Mouse (Mus musculus): ENCODE measurements at regions not wholly inside any gene's neighbourhood (a gene's known extent, or its start where the extent isn't known, plus 50 kb on each side); places are given as distances from the start of the nearest gene placed in this dataset.

GRCm38 (mm10) chr16:27586307-27586706, 197.6 kb downstream of the Ccdc50 start:
- Histone ChIP-seq H3K36me3 (ENCODE audit: insufficient read depth) (no peaks in the 10 kb centered on the region), H3K4me1 (ENCODE audit: insufficient read depth) (no peaks in the 10 kb centered on the region), H3K9ac (no peak overlapping the region), H3K27ac (ENCODE audit: low read depth) (no peak overlapping the region), H3K4me3 (ENCODE audit: low read depth, low read length) (no peak overlapping the region), H3K27me3 (ENCODE audit: insufficient read depth, low read length) (no peaks in the 10 kb centered on the region), H3K9me3 (ENCODE audit: low read depth, low read length) (no peaks in the 10 kb centered on the region), H3K4me2 (no peak overlapping the region)
- no peak for TF ChIP-seq CTCF (IDR thresholded peaks at IDR 0.05; ENCODE audit: low read depth)
- 26% methylated on average over 7 of the region's 7 CpGs for WGBS
- ATAC-seq (ENCODE audit: insufficient read depth) = no peak
- peak; percentile 59 for DNase-seq

- no peak for ATAC-seq (ENCODE audit: insufficient read depth)
- no peak overlapping the region for H3K4me3 ChIP-seq (ENCODE audit: low read depth, low read length)
Measured at GRCm38 (mm10) chr16:27609366-27609765, 220.7 kb downstream of the Ccdc50 start.

GRCm38 (mm10) chr16:27641306-27641705, 252.6 kb downstream of the Ccdc50 start:
- Histone ChIP-seq H3K4me3 (ENCODE audit: low read depth, low read length) (no peak overlapping the region), H3K9ac (no peak overlapping the region), H3K9me3 (ENCODE audit: low read depth, low read length) (no peaks in the 10 kb centered on the region), H3K27me3 (ENCODE audit: insufficient read depth, low read length) (no peaks in the 10 kb centered on the region), H3K4me2 (no peak overlapping the region), H3K4me1 (ENCODE audit: insufficient read depth) (no peaks in the 10 kb centered on the region), H3K27ac (ENCODE audit: low read depth) (no peak overlapping the region), H3K36me3 (ENCODE audit: insufficient read depth) (no peaks in the 10 kb centered on the region)
- WGBS = 59% methylated on average over 2 of the region's 2 CpGs
- ATAC-seq (ENCODE audit: insufficient read depth) (no peak), DNase-seq (no peak)
- no peak for TF ChIP-seq CTCF (IDR thresholded peaks at IDR 0.05; ENCODE audit: low read depth)

More at GRCm38 (mm10) chr16:27609366-27609765, 220.7 kb downstream of the Ccdc50 start:
- Histone ChIP-seq H3K4me2 (no peak overlapping the region), H3K4me1 (ENCODE audit: insufficient read depth) (no peaks in the 10 kb centered on the region), H3K36me3 (ENCODE audit: insufficient read depth) (no peaks in the 10 kb centered on the region), H3K9ac (no peak overlapping the region), H3K27ac (ENCODE audit: low read depth) (no peak overlapping the region), H3K27me3 (ENCODE audit: insufficient read depth, low read length) (no peaks in the 10 kb centered on the region), H3K9me3 (ENCODE audit: low read depth, low read length) (no peaks in the 10 kb centered on the region)
- WGBS = 62% methylated on average over 3 of the region's 3 CpGs
- no peak for TF ChIP-seq CTCF (IDR thresholded peaks at IDR 0.05; ENCODE audit: low read depth)
- DNase-seq = no peak

- Histone ChIP-seq H3K9me3 (ENCODE audit: low read depth, low read length) (no peaks in the 10 kb centered on the region), H3K27ac (ENCODE audit: low read depth) (no peak overlapping the region), H3K36me3 (ENCODE audit: insufficient read depth) (no peaks in the 10 kb centered on the region), H3K4me1 (ENCODE audit: insufficient read depth) (no peaks in the 10 kb centered on the region), H3K4me3 (ENCODE audit: low read depth, low read length) (no peak overlapping the region), H3K4me2 (no peak overlapping the region), H3K9ac (no peak overlapping the region), H3K27me3 (ENCODE audit: insufficient read depth, low read length) (no peaks in the 10 kb centered on the region)
- ATAC-seq (ENCODE audit: insufficient read depth) (no peak), DNase-seq (no peak)
- WGBS = 57% methylated on average over 2 of the region's 2 CpGs
- no peak for TF ChIP-seq CTCF (IDR thresholded peaks at IDR 0.05; ENCODE audit: low read depth)
Measured at GRCm38 (mm10) chr16:27678275-27678674, 289.6 kb downstream of the Ccdc50 start.

- Histone ChIP-seq H3K36me3 (ENCODE audit: insufficient read depth) (no peaks in the 10 kb centered on the region), H3K4me3 (ENCODE audit: low read depth, low read length) (no peak overlapping the region), H3K27me3 (ENCODE audit: insufficient read depth, low read length) (no peaks in the 10 kb centered on the region), H3K27ac (ENCODE audit: low read depth) (no peak overlapping the region), H3K4me1 (ENCODE audit: insufficient read depth) (no peaks in the 10 kb centered on the region), H3K9me3 (ENCODE audit: low read depth, low read length) (no peaks in the 10 kb centered on the region), H3K9ac (no peak overlapping the region), H3K4me2 (no peak overlapping the region)
- 77% methylated on average over 3 of the region's 3 CpGs for WGBS
- ATAC-seq (ENCODE audit: insufficient read depth) = no peak
- no peak for DNase-seq
- no peak for TF ChIP-seq CTCF (IDR thresholded peaks at IDR 0.05; ENCODE audit: low read depth)
Measured at GRCm38 (mm10) chr16:27682926-27683325, 294.3 kb downstream of the Ccdc50 start.

- ATAC-seq (ENCODE audit: insufficient read depth) (no peak), DNase-seq (no peak)
- Histone ChIP-seq H3K9me3 (ENCODE audit: low read depth, low read length) (no peaks in the 10 kb centered on the region), H3K27ac (ENCODE audit: low read depth) (no peak overlapping the region), H3K4me2 (no peak overlapping the region), H3K36me3 (ENCODE audit: insufficient read depth) (no peaks in the 10 kb centered on the region), H3K4me3 (ENCODE audit: low read depth, low read length) (no peak overlapping the region), H3K27me3 (ENCODE audit: insufficient read depth, low read length) (no peaks in the 10 kb centered on the region), H3K9ac (no peak overlapping the region), H3K4me1 (ENCODE audit: insufficient read depth) (no peaks in the 10 kb centered on the region)
- 71% methylated on average over 3 of the region's 3 CpGs for WGBS
- TF ChIP-seq CTCF (IDR thresholded peaks at IDR 0.05; ENCODE audit: low read depth) = no peak
Measured at GRCm38 (mm10) chr16:27683826-27684225, 295.2 kb downstream of the Ccdc50 start.

GRCm38 (mm10) chr16:27709946-27710345, 321.3 kb downstream of the Ccdc50 start:
- DNase-seq (no peak), ATAC-seq (ENCODE audit: insufficient read depth) (no peak)
- H3K27ac ChIP-seq (ENCODE audit: low read depth) = no peak overlapping the region
- H3K4me1 ChIP-seq (ENCODE audit: insufficient read depth) = no peaks in the 10 kb centered on the region
- WGBS = 66% methylated on average over 5 of the region's 5 CpGs
- TF ChIP-seq CTCF (IDR thresholded peaks at IDR 0.05; ENCODE audit: low read depth) = no peak
- H3K9ac ChIP-seq = no peak overlapping the region
- H3K9me3 ChIP-seq (ENCODE audit: low read depth, low read length) = no peaks in the 10 kb centered on the region
- no peaks in the 10 kb centered on the region for H3K36me3 ChIP-seq (ENCODE audit: insufficient read depth)
- H3K27me3 ChIP-seq (ENCODE audit: insufficient read depth, low read length) = no peaks in the 10 kb centered on the region
- H3K4me2 ChIP-seq = no peak overlapping the region
- no peak overlapping the region for H3K4me3 ChIP-seq (ENCODE audit: low read depth, low read length)

GRCm38 (mm10) chr16:27723445-27723844, 334.8 kb downstream of the Ccdc50 start:
- H3K27ac ChIP-seq (ENCODE audit: low read depth) = no peak overlapping the region
- no peak overlapping the region for H3K9ac ChIP-seq
- 93% methylated on average over 2 of the region's 2 CpGs for WGBS

More at GRCm38 (mm10) chr16:27723445-27723844, 334.8 kb downstream of the Ccdc50 start:
- H3K4me1 ChIP-seq (ENCODE audit: insufficient read depth) = no peaks in the 10 kb centered on the region
- no peaks in the 10 kb centered on the region for H3K27me3 ChIP-seq (ENCODE audit: insufficient read depth, low read length)
- DNase-seq (no peak), ATAC-seq (ENCODE audit: insufficient read depth) (no peak)
- TF ChIP-seq CTCF (IDR thresholded peaks at IDR 0.05; ENCODE audit: low read depth) = no peak
- no peak overlapping the region for H3K4me3 ChIP-seq (ENCODE audit: low read depth, low read length)
- no peaks in the 10 kb centered on the region for H3K36me3 ChIP-seq (ENCODE audit: insufficient read depth)
- no peak overlapping the region for H3K4me2 ChIP-seq
- no peaks in the 10 kb centered on the region for H3K9me3 ChIP-seq (ENCODE audit: low read depth, low read length)

Measured in lung, embryonic 14.5 days (tissue).